Mouse (Mus musculus) liver, postnatal 0 days (tissue): ENCODE data around the gene Rinl. TPM values are rescaled to one million over a fixed set of nuclear protein-coding genes. Genes with fewer than 3 reads are reported as not detected.

Source experiments
- ATAC-seq: fragments of 200-750 bp; cut with Nextera tagmentation; 2 replicates; pipeline ENCODE4 v1.8.0; 2017; ENCODE audit warnings: mild to moderate bottlenecking, moderate library complexity
- DNase-seq: peaks from one replicate; pipeline ENCODE4 v3.0.0-alpha.2; 2016
- H3K27ac ChIP-seq: fragments of 300-500 bp; sonication (generic); 2 replicates; pipeline ENCODE4 v1.5.1; 2014; ENCODE audit warnings: antibody characterized with exemption, moderate library complexity, mild to moderate bottlenecking, low read depth
- H3K27me3 ChIP-seq: fragments of 300-500 bp; sonication (generic); 2 replicates; pipeline ENCODE4 v1.6.1; 2014; ENCODE audit warnings: low read length, control low read depth, mixed read lengths; ENCODE audit not compliant: insufficient read depth
- H3K36me3 ChIP-seq: fragments of 300-500 bp; sonication (generic); replicated peaks from 2 replicates; pipeline ENCODE4 v1.6.1; 2014; ENCODE audit warnings: mild to moderate bottlenecking, control low read depth, low read length, moderate library complexity, mixed read lengths; ENCODE audit not compliant: insufficient read depth
- H3K4me1 ChIP-seq: fragments of 300-500 bp; sonication (generic); 2 replicates; pipeline ENCODE4 v1.6.1; 2014; ENCODE audit warnings: antibody characterized with exemption, mild to moderate bottlenecking, control low read depth; ENCODE audit not compliant: insufficient read depth
- H3K4me2 ChIP-seq: fragments of 300-500 bp; sonication (generic); 2 replicates; pipeline ENCODE4 v1.6.1; 2014; ENCODE audit warnings: low read depth, mild to moderate bottlenecking, low read length, moderate library complexity, mixed read lengths
- H3K4me3 ChIP-seq: fragments of 300-500 bp; sonication (generic); 2 replicates; pipeline ENCODE4 v1.5.1; 2014; ENCODE audit warnings: low read depth, low read length
- H3K9ac ChIP-seq: fragments of 300-500 bp; sonication (generic); replicated peaks from 2 replicates; pipeline ENCODE4 v1.6.1; 2014; ENCODE audit warnings: mild to moderate bottlenecking, moderate library complexity
- H3K9me3 ChIP-seq: fragments of 300-500 bp; sonication (generic); 2 replicates; pipeline ENCODE4 v1.6.1; 2016; ENCODE audit warnings: mild to moderate bottlenecking, control low read depth, low read length, mixed read lengths
- CTCF ChIP-seq: sonication (generic); IDR thresholded peaks from 2 replicates; pipeline ENCODE4 v1.5.1; 2016; ENCODE audit warnings: antibody characterized with exemption, low read depth
- EP300 ChIP-seq: IDR thresholded peaks from 2 replicates; pipeline ENCODE4 v1.6.1; 2016; ENCODE audit warnings: antibody characterized with exemption, low read depth, mild to moderate bottlenecking
- WGBS: fragments of 180-500 bp; shearing (Covaris S2); extraction: QIAGEN DNeasy Blood & Tissue Kit; methylation state at CpG from one replicate; pipeline ENCODE4 v1.1.7; 2014; ENCODE audit not compliant: insufficient replicate concordance; 5-methylcytosine and 5-hydroxymethylcytosine counted together
- polyA plus RNA-seq: library from polyadenylated mRNA; unstranded; fragments of >200 nt; fragmentation: Nextera tagmentation; extraction: Ambion mirVana; gene quantifications from 2 replicates; pipeline ENCODE4 v1.2.1, GENCODE M21; 2015

Rinl gene
- polyA plus RNA-seq, 1 experiment from 2014 or later, result 7.2 TPM

- no peaks in the 10 kb centered on the region for H3K27me3 ChIP-seq
- H3K4me1 ChIP-seq, result peaks cover 22% of the 10 kb centered on the region
- H3K27ac ChIP-seq, result peak overlapping the region; percentile 60
- no peak overlapping the region for H3K4me3 ChIP-seq
- WGBS, result 73% methylated on average over 5 of the region's 5 CpGs
- peaks cover 10% of the 10 kb centered on the region for H3K36me3 ChIP-seq
- ATAC-seq (no peak), DNase-seq (no peak)
- H3K9ac ChIP-seq, result no peak overlapping the region
- TF ChIP-seq EP300 (no peak), CTCF (no peak)
- no peak overlapping the region for H3K4me2 ChIP-seq
- no peaks in the 10 kb centered on the region for H3K9me3 ChIP-seq
Measured at GRCm38 (mm10) chr7:28836936-28837335, 48.2 kb downstream of the Rinl start.

DNA sequence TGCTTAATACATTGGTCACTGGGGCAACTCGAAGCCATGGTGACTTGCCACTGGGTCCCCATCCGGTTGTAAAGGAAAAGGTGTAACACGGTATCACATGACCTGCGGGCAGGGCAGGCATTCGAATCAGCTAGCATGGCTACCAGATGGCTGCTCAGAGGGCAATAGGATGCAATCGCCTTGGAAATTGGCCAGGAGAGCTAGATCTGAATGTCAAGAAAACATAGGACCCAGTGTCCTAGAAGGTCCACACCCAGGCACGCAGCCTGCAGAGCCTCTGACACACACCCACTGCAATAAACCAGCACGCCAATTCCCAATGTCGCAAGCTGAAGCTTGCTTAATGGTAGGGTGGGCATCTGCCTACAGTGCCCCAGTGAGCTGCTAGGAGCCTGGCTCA is 49.6 kb downstream of the Rinl start:
- H3K27ac ChIP-seq, result peak overlapping the region; percentile 60
- peak; percentile 62 for DNase-seq
- peak; percentile 84 for ATAC-seq
- no peak overlapping the region for H3K9ac ChIP-seq
- H3K9me3 ChIP-seq, result no peaks in the 10 kb centered on the region
- H3K27me3 ChIP-seq, result no peaks in the 10 kb centered on the region
- 62% methylated on average over 9 of the region's 9 CpGs for WGBS
- H3K4me1 ChIP-seq, result peaks cover 13% of the 10 kb centered on the region; the same call in 1 of the 2 replicates
- H3K36me3 ChIP-seq, result 0 out of 2 replicates have a peak, but pooled peaks cover 5% of the 10 kb centered on the region
- H3K4me3 ChIP-seq, result no peak overlapping the region
- 0 out of 2 replicates have a peak, but pooled peaks have one; percentile 41 for TF ChIP-seq EP300
- no peak for TF ChIP-seq CTCF
- H3K4me2 ChIP-seq, result 0 out of 2 replicates have a peak overlapping the region, but pooled peaks have one; percentile 22

DNA sequence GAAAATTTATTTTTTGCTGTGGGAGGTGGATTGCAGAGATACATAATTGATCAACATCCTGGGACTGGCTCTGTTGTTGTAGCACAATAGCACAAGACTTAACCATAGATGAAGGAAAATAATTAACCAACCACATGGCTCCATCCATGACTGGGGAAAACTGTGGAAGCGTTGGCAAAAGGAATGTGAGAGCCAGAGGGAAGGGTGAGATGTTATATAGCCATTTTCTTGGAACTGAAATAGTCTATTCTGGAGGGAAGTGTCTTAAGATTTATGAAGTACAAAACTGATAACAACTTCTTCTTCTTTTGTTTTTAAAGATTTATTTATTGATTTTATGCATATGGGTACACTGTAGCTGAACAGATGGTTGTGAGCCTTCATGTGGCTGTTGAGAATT is 58.5 kb downstream of the Rinl start:
- no peak for DNase-seq
- no peaks in the 10 kb centered on the region for H3K36me3 ChIP-seq
- no peak overlapping the region for H3K9ac ChIP-seq
- no peaks in the 10 kb centered on the region for H3K27me3 ChIP-seq
- no peak overlapping the region for H3K27ac ChIP-seq
- WGBS, result 64% methylated on average over 1 of the region's 1 CpGs
- no peak for ATAC-seq
- no peaks in the 10 kb centered on the region for H3K4me1 ChIP-seq
- TF ChIP-seq CTCF (no peak), EP300 (no peak)
- H3K4me2 ChIP-seq, result no peak overlapping the region
- no peak overlapping the region for H3K4me3 ChIP-seq
- H3K9me3 ChIP-seq, result no peaks in the 10 kb centered on the region

Other genes with a start within 250 kb of the Rinl start
- 1.3 and 7.7 TPM in 2 replicates for gene Sycn, start 248.1 kb upstream of the Rinl start, polyA plus RNA-seq
- not detected in 2 replicates for gene Nccrp1, start 241.7 kb upstream of the Rinl start, polyA plus RNA-seq
- 3.5 and 4.3 TPM in 2 replicates for gene Samd4b, start 190.8 kb upstream of the Rinl start, polyA plus RNA-seq
- gene Pak4, start 190.8 kb upstream of the Rinl start, polyA plus RNA-seq, result 5.3 and 6.2 TPM in 2 replicates
- not detected in 2 replicates for gene Acp7, start 157.6 kb upstream of the Rinl start, polyA plus RNA-seq
- 0.19 and 0.24 TPM in 2 replicates for gene Fbxo27, start 96.1 kb upstream of the Rinl start, polyA plus RNA-seq
- 0.90 and 1.0 TPM in 2 replicates for gene Fbxo17, start 72.2 kb upstream of the Rinl start, polyA plus RNA-seq
- 77.2 and 83.9 TPM in 2 replicates for gene Mrps12, start 47.1 kb upstream of the Rinl start, polyA plus RNA-seq
- 7.9 and 8.5 TPM in 2 replicates for gene Sars2, start 47.0 kb upstream of the Rinl start, polyA plus RNA-seq
- gene Ccer2, start 32.8 kb upstream of the Rinl start, polyA plus RNA-seq, result not detected in 2 replicates
- 20.5 and 22.7 TPM in 2 replicates for gene Sirt2, start 22.2 kb upstream of the Rinl start, polyA plus RNA-seq
- 25.1 and 26.9 TPM in 2 replicates for gene Nfkbib, start 21.5 kb upstream of the Rinl start, polyA plus RNA-seq
- gene Hnrnpl, start 19.6 kb downstream of the Rinl start, polyA plus RNA-seq, result 82.0 and 88.6 TPM in 2 replicates
- 534 and 566 TPM in 2 replicates for gene Ech1, start 36.2 kb downstream of the Rinl start, polyA plus RNA-seq
- 19.5 and 21.3 TPM in 2 replicates for gene Lgals4, start 44.9 kb downstream of the Rinl start, polyA plus RNA-seq
- 0.14 and 0.34 TPM in 2 replicates for gene Lgals7, start 74.9 kb downstream of the Rinl start, polyA plus RNA-seq
- gene Capn12, start 92.5 kb downstream of the Rinl start, polyA plus RNA-seq, result 0.09 and 0.23 TPM in 2 replicates
- 76.3 and 81.2 TPM in 2 replicates for gene Actn4, start 173.4 kb downstream of the Rinl start, polyA plus RNA-seq
- gene Eif3k, start 192.9 kb downstream of the Rinl start, polyA plus RNA-seq, result 162 and 166 TPM in 2 replicates
- 11.9 and 16.5 TPM in 2 replicates for gene Map4k1, start 193.1 kb downstream of the Rinl start, polyA plus RNA-seq